Mouse (Mus musculus): ENCODE results near the gene Tmem220. TPM values are rescaled to one million over a fixed set of nuclear protein-coding genes. Genes with fewer than 3 reads are reported as not detected.

Tmem220 gene
- polyA plus RNA-seq, 2 experiments = 1.2 to 1.7 TPM

GRCm38 (mm10) chr11:66983422-66984164 is 41.4 kb upstream of the Tmem220 start:
- peak overlapping the region; percentile 55; the same call in 1 of the 2 replicates for H3K9ac ChIP-seq (ENCODE audit: low read depth, low read length, severe bottlenecking)
- TF ChIP-seq POLR2A (IDR thresholded peaks at IDR 0.05; ENCODE audit: borderline replicate concordance, extremely low read depth, insufficient read depth, insufficient read length) = no peak
- peak overlapping the region; percentile 79 for H3K4me2 ChIP-seq (replicated peaks; ENCODE audit: low read depth, low read length, severe bottlenecking)
- H3K9me3 ChIP-seq (ENCODE audit: control insufficient read depth, low read length) = no peaks in the 10 kb centered on the region
- peak overlapping the region; percentile 39; the same call in 1 of the 2 replicates for H3K27ac ChIP-seq (replicated peaks; ENCODE audit: low read depth, low read length)
- no peak for DNase-seq (ENCODE audit: low spot score)
- no peak overlapping the region for H3K4me3 ChIP-seq (replicated peaks; ENCODE audit: low read length)
- H3K4me1 ChIP-seq (ENCODE audit: control insufficient read depth, insufficient read depth, low read length) = peaks cover 19% of the 10 kb centered on the region
- no peaks in the 10 kb centered on the region for H3K36me3 ChIP-seq (ENCODE audit: control insufficient read depth, insufficient read depth, low read length)
- WGBS = 38% methylated on average over 11 of the region's 11 CpGs
- no peaks in the 10 kb centered on the region for H3K27me3 ChIP-seq (ENCODE audit: control insufficient read depth, insufficient read depth, low read length)
- 0 out of 2 replicates have a peak, but pooled peaks have one; percentile 21 for ATAC-seq (ENCODE audit: low FRiP score, low read depth)

- H3K4me2 ChIP-seq (replicated peaks; ENCODE audit: low read depth, low read length, severe bottlenecking) = peak overlapping the region; percentile 79
- H3K4me3 ChIP-seq (replicated peaks; ENCODE audit: low read length) = peak overlapping the region; percentile 50
- peak overlapping the region; percentile 55 for H3K27ac ChIP-seq (replicated peaks; ENCODE audit: low read depth, low read length)
- no peaks in the 10 kb centered on the region for H3K27me3 ChIP-seq (ENCODE audit: control insufficient read depth, insufficient read depth, low read length)
- H3K36me3 ChIP-seq (ENCODE audit: control insufficient read depth, insufficient read depth, low read length) = no peaks in the 10 kb centered on the region
- DNase-seq (ENCODE audit: low spot score) (peak; percentile 83), ATAC-seq (ENCODE audit: low FRiP score, low read depth) (peak; percentile 73; the same call in 1 of the 2 replicates)
- H3K4me1 ChIP-seq (ENCODE audit: control insufficient read depth, insufficient read depth, low read length) = peaks cover 19% of the 10 kb centered on the region
- H3K9me3 ChIP-seq (ENCODE audit: control insufficient read depth, low read length) = no peaks in the 10 kb centered on the region
- 5% methylated on average over 28 of the region's 28 CpGs for WGBS
- peak overlapping the region; percentile 55 for H3K9ac ChIP-seq (ENCODE audit: low read depth, low read length, severe bottlenecking)
- no peak for TF ChIP-seq POLR2A (IDR thresholded peaks at IDR 0.05; ENCODE audit: borderline replicate concordance, extremely low read depth, insufficient read depth, insufficient read length)
Observed at GRCm38 (mm10) chr11:66984165-66985135, 40.5 kb upstream of the Tmem220 start.

GRCm38 (mm10) chr11:66985136-66985702 is 39.7 kb upstream of the Tmem220 start:
- no peaks in the 10 kb centered on the region for H3K27me3 ChIP-seq (ENCODE audit: control insufficient read depth, insufficient read depth, low read length)
- ATAC-seq (ENCODE audit: low FRiP score, low read depth) (no peak), DNase-seq (ENCODE audit: low spot score) (no peak)
- H3K36me3 ChIP-seq (ENCODE audit: control insufficient read depth, insufficient read depth, low read length) = no peaks in the 10 kb centered on the region
- peak overlapping the region; percentile 55 for H3K9ac ChIP-seq (ENCODE audit: low read depth, low read length, severe bottlenecking)
- H3K9me3 ChIP-seq (ENCODE audit: control insufficient read depth, low read length) = no peaks in the 10 kb centered on the region
- 24% methylated on average over 11 of the region's 11 CpGs for WGBS
- peak overlapping the region; percentile 79 for H3K4me2 ChIP-seq (replicated peaks; ENCODE audit: low read depth, low read length, severe bottlenecking)
- H3K4me1 ChIP-seq (ENCODE audit: control insufficient read depth, insufficient read depth, low read length) = peaks cover 19% of the 10 kb centered on the region
- TF ChIP-seq POLR2A (IDR thresholded peaks at IDR 0.05; ENCODE audit: borderline replicate concordance, extremely low read depth, insufficient read depth, insufficient read length) = no peak
- peak overlapping the region; percentile 50 for H3K4me3 ChIP-seq (replicated peaks; ENCODE audit: low read length)
- no peak overlapping the region for H3K27ac ChIP-seq (replicated peaks; ENCODE audit: low read depth, low read length)

GRCm38 (mm10) chr11:66992150-66992549 is 32.8 kb upstream of the Tmem220 start:
- H3K4me3 ChIP-seq (replicated peaks; ENCODE audit: low read length) = no peak overlapping the region
- no peak overlapping the region for H3K9ac ChIP-seq (ENCODE audit: low read depth, low read length, severe bottlenecking)
- no peaks in the 10 kb centered on the region for H3K4me1 ChIP-seq (ENCODE audit: control insufficient read depth, insufficient read depth, low read length)
- H3K4me2 ChIP-seq (replicated peaks; ENCODE audit: low read depth, low read length, severe bottlenecking) = no peak overlapping the region
- no peak for ATAC-seq (ENCODE audit: low FRiP score, low read depth)
- WGBS = 67% methylated on average over 2 of the region's 2 CpGs
- H3K36me3 ChIP-seq (ENCODE audit: control insufficient read depth, insufficient read depth, low read length) = no peaks in the 10 kb centered on the region
- no peak for TF ChIP-seq POLR2A (IDR thresholded peaks at IDR 0.05; ENCODE audit: borderline replicate concordance, extremely low read depth, insufficient read depth, insufficient read length)
- H3K27ac ChIP-seq (replicated peaks; ENCODE audit: low read depth, low read length) = no peak overlapping the region
- no peaks in the 10 kb centered on the region for H3K9me3 ChIP-seq (ENCODE audit: control insufficient read depth, low read length)
- DNase-seq (ENCODE audit: low spot score) = no peak
- no peaks in the 10 kb centered on the region for H3K27me3 ChIP-seq (ENCODE audit: control insufficient read depth, insufficient read depth, low read length)

- Histone ChIP-seq H3K9ac (ENCODE audit: low read depth, low read length, severe bottlenecking) (no peak overlapping the region), H3K9me3 (ENCODE audit: control insufficient read depth, low read length) (no peaks in the 10 kb centered on the region), H3K4me3 (replicated peaks; ENCODE audit: low read length) (no peak overlapping the region), H3K27me3 (ENCODE audit: control insufficient read depth, insufficient read depth, low read length) (no peaks in the 10 kb centered on the region), H3K36me3 (ENCODE audit: control insufficient read depth, insufficient read depth, low read length) (no peaks in the 10 kb centered on the region), H3K27ac (replicated peaks; ENCODE audit: low read depth, low read length) (no peak overlapping the region), H3K4me1 (ENCODE audit: control insufficient read depth, insufficient read depth, low read length) (no peaks in the 10 kb centered on the region), H3K4me2 (replicated peaks; ENCODE audit: low read depth, low read length, severe bottlenecking) (no peak overlapping the region)
- no peak for ATAC-seq (ENCODE audit: low FRiP score, low read depth)
- DNase-seq (ENCODE audit: low spot score) = no peak
- TF ChIP-seq POLR2A (IDR thresholded peaks at IDR 0.05; ENCODE audit: borderline replicate concordance, extremely low read depth, insufficient read depth, insufficient read length) = no peak
- WGBS = 18% methylated on average over 1 of the region's 1 CpGs
Observed at GRCm38 (mm10) chr11:66993674-66994073, 31.3 kb upstream of the Tmem220 start.

All from limb, embryonic 14.5 days (tissue).